Mouse (Mus musculus): ENCODE results near the gene Zscan2.

The Zscan2 gene

DNA sequence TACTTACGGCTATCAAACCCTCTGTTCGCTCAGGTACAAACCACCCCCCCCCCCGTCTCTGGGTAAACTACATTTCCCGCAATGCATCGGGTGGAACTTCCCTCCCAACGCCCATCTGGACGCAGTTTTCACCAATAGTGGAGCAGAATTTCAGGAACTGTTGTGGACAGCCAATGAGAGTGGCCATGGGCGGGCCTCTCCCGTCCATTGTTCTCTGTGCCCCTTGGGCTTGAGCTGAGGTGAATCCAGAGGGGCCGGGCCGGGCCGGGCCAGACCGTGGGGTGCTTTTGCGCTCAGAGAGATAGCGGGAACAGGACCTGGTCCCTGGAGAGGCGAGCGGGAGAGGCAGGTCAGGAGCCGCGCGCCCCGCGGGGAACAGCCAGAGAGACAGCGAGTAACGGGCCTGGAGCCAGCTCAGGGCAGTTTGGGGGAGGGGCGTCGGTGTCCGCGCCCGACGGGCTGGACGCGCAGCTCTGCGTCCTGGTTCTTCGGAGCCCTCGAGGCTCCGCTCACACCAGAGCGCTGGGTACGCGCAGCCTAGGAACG lies at the start of gene Zscan2:
Gene Zscan2, plus strand, starts transcription at position 192 of the 546 bp plus-strand sequence.
- DNase-seq (ENCODE audit: low read depth, low spot score): peak; percentile 98

DNA sequence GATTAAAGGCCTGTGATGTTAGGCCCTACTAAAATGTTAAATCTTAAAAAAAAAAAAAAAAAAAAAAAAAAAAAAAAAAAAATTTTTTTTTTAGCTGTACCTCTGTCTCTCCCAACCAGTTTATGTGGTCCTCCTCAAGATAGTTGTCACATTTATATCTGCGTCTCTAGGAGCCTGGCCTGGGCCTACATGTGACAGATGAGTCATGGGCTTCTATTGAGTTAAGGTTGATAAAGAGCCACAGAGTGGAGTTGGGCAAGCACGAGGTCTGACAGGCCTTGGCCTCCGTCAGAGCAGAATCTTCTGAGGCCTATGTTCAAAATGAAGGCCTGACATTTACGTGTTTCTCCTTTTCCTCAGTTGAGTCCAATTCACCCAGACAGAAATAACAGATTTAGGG lies 47.3 kb upstream of the Zscan2 start:
- no peak for DNase-seq (ENCODE audit: low read depth, low spot score)

DNA sequence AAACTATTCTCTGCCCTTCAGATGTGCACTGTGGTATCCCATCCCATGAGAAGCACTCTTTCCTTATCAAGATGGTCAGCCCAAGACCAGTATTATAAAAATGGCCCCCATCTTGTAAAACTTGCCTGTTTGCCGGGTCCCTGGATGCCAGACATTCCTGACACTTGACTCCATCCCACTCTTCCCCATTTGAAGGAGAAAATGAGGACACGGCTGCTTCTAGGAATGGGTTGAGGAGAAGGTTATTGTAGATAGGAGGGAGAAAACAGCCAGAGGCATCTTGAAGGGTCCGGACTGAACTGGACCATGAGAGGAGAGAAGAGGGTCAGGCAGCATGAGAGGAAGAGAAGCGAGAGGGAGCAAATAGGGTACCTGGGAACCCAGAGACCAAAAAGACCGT lies 44.1 kb upstream of the Zscan2 start:
- no peak for DNase-seq (ENCODE audit: low read depth, low spot score)

DNA sequence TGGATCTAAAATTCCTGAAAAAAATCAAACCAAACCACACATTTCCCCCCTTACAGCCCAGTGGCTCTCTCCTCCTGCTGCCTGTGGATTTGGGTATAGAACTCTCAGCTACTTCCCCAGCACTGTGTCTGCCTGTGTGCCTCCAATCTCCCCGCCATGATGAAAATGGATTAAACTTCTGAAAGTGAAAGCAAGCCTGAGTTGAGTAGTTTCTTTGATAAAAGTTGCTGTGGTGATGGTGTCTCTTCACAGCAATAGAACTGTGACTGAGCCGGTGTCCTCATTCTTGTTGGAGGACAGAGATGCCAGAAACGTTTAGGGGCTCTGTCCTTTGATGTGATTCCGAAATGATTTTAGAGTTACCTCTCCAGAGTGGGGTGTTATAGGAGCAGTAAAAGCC lies 39.9 kb upstream of the Zscan2 start:
- no peak for DNase-seq (ENCODE audit: low read depth, low spot score)

DNA sequence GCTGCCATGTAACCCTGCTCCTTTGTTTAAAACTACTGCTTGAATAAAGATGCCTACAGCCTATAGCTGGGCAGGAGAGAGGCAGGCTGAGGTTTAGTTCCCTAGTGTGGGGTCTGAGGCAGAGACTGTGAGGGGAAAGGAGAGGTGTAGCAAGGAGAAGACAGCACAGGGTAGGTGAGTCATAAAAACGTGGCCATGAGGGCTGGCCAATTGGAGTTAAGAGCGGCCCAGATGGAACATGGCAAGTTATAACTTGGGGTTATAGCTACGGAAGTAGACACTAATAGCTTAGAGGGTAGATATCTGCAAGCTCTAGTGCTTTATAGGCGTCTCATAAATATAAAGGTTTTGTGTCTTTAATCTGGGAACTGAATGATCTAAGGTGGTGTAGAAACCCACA lies 37.5 kb upstream of the Zscan2 start:
- no peak for DNase-seq (ENCODE audit: low read depth, low spot score)

DNA sequence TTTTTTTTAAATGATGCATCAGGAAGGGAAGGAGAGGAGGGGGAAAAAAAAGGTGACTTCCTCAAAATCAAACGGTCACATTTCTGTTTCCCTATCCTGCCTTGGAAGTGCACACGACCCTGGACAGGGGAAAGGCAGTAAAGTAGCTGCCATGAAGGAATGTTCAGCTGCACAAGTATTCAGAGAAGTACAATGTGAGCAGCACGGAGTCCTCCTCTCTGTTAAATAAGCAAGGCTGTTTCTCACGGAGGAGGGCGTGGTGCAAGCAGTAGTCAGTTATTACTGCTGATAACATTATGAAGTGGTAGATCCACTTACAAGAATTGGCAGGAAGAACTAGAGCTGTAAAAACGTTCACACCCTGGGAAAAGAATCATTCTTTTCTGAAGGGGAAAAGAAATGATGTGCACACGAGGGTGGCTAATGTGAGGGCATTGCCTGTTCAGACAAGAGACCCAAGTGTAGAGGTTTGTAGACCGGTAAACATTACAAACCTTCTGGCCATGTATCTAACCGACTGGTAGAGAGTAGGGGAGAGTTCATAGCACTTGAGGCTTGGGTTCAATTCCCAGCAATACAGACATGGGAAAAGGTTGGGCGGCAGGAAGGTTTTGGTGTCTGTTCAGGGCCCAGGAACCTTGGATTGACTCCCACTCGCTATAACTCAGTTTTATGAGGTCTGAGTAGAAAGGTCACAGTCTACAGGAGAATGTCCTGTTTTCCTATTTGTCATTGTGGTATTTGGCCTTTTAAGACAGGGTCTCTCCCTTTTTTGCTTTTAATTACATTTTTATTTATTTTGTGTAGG lies 36.6 kb upstream of the Zscan2 start:
- DNase-seq (ENCODE audit: low read depth, low spot score): no peak

DNA sequence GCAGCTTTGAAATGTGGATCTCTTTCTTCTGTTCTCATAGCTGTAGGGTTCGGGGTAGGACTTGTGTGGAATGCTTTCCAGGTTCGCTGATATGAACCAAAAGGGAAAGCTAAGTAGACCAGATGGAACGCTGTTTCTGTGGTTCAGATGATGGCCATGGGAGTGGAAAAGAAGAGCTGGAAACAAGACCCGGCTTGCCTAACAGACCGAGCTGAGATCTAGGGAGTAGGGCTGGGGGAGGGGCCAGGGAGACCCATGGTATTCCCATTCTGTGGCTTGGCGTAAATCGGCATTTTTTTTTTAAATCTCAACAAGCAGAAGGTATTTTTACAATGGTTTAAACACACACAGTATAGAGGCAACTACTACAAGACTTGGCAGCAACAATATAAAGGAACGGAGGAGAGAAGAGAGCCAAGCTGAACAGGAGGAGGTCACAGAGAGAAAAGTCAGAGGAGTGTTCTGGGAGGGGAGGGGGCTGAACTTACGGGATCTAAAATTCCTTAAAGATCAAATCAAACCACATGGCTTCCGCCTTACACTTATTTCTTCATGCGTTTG lies 34.8 kb upstream of the Zscan2 start, which contains the start of gene Iqgap1:
Gene Iqgap1, minus strand, starts transcription at position 132 of the 561 bp plus-strand sequence.
- DNase-seq (ENCODE audit: low read depth, low spot score): no peak

DNA sequence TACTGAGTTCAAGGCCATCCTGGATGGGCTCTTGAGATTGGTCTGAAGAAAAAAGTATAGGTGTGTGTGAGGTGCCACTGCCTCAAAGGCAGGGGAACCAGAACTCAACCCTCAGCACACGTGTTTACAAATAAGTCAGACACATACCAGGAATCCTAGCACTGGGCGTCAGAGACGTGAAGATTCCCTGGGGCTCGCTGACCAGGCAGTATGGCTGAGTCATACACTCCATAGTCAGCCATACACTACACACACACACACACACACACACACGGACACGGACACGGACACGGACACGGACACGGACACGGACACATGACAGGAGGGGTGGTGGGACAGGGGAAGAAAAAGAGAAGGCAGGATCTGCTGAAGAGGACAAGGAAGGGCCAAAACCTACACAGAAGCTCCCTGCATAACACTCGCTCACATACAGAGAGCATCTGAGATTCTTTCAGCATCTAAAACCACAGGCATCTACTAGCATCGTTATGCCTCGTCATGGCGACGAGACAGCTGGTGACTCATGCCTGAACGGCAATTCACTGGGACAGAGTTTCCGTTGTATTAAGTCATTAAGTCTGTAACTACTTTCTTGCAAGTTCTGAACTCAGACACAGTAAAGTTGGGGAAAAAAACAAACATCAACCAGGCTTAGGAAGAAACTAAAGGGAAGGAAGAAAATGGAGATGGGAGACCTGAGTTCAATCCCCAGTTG lies 32.4 kb upstream of the Zscan2 start:
- peak; percentile 50 for DNase-seq (ENCODE audit: low read depth, low spot score)

DNA sequence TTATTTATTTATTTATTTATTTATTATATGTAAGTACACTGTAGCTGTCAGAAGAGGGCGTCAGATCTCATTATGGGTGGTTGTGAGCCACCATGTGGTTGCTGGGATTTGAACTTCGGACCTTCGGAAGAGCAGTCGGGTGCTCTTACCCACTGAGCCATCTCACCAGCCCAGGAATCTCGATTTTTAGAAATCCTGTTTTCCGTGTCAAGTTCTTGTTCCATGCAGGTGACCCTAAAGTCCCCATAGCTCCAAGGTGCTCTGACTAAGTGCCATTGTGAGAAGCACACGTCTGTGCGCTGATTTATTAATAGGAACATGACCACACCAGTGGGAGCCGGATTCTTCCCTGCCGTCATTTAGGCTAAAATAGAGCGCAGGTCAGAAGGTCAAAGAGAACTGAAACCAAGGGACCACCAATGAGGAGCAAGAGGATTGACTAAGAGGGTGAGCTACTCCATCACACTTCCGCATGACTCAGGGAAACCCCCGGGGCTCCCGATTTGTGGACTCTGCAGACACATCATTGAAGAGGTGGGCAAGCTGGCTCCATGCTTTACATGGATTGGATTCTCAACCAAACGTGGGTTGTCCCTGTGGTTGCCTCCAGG lies 30.4 kb upstream of the Zscan2 start:
- DNase-seq (ENCODE audit: low read depth, low spot score): peak; percentile 22

DNA sequence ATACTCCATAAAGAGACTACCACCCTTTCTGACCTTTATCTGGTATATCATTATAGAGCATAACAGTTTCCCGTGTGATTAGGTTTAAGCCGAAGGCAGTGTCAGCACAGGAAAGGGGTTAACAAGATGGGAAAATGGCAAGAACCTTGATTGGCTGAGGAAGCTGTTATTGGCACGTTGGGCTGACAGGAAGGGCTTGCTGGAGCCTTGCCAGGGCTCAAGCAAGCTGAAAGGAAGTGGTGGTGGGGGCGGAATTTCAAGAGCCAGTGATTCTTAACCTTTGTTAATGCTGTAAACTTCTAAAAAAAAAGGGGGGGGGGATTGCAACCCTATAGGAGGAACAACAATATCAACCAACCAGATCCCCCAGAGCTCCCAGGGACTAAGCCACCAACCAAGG lies 28.5 kb upstream of the Zscan2 start:
- no peak for DNase-seq (ENCODE audit: low read depth, low spot score)

DNA sequence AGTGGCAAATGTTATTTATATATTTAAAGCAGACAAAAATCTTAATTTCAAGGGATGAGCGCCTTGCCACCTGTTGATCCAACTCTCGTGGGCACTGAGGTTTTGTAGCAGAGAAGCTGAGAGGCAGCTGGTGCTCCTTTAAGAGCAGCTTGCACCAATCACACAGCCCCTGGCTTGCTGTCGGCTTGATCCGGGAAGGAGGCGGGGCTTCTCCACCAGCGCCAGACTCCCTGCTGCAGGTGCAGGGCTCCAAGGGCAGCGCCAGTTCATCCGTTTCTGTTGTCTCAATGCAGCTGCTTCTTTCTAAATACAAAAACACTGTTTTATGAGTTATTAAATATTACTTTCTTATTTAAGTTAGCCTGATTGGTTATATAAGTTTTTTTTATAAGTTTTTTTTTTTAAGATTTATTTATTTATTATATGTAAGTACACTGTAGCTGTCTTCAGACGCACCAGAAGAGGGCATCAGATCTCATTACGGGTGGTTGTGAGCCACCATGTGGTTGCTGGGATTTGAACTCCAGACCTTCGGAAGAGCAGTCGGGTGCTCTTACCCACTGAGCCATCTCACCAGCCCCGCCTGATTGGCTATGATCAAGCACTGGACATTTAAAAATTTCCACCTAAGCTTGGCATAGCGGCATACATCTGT lies 27.6 kb upstream of the Zscan2 start:
- DNase-seq (ENCODE audit: low read depth, low spot score): peak; percentile 65

DNA sequence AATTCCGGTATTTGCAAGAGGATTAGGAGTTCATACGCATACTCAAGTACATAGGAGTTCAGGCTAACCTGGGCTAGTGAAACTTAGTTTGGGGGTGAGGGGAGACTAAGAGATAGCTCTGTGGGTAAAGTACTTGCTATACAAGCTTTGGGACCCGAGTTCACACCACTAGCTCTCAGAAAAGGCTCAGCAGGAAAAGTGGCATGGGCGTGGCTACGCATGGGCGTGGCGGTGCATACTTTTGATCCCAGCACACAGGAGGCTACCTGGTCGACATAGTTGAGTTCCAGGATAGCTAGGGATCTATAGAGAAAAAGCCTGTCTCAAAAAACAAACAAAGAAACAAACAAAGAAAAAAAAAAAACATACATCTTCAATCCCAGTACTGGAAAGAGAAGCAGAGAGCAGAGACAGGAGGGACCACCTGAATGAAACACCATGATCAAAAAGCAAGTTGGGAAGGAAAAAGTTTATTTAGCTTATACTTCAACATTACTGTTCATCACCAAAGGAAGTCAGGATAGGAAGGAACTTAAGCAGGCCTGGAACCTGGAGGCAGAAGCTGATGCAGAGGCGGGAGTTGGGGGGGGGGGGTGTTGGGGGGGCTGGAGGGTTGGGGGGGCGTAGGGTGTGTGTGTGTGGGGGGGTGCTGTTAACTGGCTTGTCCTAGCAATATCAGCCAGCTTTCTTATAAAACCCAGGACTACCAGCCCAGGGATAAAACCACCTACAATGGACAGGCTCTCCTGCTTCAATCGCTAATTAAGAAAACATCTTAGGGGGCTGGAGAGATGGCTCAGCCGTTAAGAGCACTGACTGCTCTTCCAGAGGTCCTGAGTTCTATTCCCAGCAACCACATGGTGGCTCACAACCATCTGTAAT lies 26.8 kb upstream of the Zscan2 start:
- no peak for DNase-seq (ENCODE audit: low read depth, low spot score)

DNA sequence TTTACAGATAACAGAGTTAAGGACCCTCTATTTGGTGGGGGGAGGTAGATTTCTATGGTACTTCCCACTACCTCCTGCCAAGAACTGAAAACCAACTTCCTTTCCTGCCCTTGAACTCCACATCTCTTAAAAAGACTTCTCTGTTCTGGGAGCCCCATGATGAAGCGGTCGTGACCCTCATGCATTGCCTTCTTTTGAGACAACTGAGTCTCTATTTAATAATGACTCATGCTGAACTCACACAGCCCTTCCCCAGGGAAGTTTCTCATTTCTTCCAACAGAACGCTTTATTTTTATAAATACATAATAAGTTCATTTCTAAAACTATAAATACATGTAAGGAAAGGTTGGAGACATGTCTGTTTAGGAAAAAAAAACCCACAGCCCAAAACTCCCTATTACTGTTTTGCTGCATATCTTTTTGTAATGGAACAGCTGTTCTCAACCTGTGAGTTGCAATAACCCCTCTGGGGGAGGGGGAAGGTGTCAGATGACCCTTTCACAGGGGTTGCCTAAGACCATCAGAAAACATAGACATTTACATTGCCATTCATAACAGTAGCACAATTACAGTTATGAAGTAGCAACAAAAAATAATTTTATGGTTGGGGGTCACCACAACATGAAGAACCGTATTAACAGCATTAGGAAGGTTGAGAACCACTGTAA lies 24.6 kb upstream of the Zscan2 start:
- no peak for DNase-seq (ENCODE audit: low read depth, low spot score)

DNA sequence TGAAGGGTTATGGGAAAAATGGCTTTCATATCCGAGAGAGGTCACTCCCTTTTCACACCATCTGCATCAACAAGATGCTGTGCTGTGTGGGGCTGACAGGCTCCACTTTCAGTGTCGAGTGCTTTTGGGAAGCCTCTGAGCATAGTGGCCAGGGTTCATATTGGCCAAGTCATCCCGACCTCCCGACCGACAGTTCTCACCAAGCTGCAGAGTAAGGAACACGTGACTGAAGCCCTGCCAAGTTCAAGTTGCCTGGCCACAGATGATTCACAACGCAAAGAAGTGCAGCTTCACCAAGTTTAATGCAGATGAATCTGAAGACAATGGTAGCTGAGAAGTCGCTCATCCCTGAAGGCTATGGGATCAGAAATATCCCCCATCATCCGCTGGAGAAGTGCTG lies 23.0 kb upstream of the Zscan2 start:
- DNase-seq (ENCODE audit: low read depth, low spot score): no peak

DNA sequence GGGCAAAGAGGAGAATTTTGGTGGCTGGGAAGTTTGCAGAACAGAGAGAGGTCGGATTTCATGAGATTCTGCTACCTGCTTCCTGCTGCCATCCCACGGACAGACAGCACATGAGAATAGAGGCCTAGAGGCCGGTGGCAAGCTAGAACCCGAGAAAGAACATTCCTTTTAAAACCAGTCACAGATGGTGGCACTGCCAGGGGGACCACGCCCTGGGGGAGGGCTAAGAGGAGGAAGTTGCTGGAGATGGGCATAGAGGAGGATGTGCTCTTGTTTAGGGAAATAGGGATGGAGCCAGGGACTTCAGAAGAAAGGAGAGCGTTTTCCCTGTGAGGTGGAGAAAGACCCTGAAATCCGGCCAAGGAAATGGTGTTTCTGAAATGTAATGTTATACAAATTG lies 22.5 kb upstream of the Zscan2 start:
- DNase-seq (ENCODE audit: low read depth, low spot score): no peak

DNA sequence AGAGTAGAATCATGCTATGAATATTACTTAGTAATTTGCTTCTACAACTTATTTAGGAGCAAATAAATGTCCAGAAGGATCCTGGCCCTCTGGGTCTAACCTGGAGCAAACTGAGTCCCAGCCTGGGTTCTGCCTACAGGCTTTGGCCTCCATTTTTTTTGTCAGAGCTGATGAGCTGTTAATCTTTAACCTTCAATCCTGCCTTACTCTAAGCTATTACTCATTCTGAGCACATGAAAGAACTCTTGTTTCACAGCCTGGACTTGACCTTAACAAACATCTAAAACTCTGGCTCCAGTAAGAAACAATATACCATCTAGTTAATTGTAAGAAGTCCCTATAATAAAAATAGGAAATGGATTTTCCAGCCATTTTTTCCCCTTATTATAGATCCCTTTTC lies 21.0 kb upstream of the Zscan2 start:
- DNase-seq (ENCODE audit: low read depth, low spot score): no peak

DNA sequence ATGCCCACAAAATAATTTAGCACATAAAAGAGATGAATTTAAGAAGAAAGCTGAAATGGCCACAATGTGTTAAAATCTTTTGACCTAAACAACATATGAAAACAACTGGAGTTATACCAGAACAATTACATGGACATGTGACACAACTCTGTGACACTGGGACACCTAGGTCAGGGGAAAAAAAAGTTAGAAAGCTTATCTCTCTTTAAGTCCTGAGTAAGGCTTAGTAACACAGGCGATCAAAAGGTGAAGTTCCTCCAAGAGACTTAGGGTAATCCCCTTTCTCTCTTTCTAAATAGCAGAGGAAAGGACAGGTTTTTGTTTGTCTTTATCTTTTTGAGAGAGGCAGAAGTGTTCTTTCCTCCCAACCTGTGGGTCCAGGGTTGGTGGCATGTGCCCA lies 20.5 kb upstream of the Zscan2 start:
- DNase-seq (ENCODE audit: low read depth, low spot score): no peak

DNA sequence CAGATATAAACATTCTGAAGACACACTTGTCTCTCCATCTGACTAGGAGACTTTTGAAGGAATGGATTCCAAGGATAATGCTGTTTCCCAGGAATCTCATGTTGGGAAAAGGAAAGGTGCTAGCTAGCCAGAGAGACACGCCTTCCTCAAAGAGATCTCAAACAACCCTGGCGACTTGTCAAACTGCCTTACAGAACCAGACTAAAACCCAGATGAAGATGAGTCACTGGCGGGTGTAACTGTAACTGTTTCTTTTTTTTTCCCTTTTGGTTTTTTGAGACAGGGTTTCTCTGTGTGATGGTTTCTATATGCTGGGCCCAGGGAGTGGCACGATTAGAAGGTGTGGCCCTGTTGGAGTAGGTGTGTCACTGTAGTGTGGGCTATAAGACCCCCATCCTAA lies 19.8 kb upstream of the Zscan2 start:
- peak; percentile 79 for DNase-seq (ENCODE audit: low read depth, low spot score)

DNA sequence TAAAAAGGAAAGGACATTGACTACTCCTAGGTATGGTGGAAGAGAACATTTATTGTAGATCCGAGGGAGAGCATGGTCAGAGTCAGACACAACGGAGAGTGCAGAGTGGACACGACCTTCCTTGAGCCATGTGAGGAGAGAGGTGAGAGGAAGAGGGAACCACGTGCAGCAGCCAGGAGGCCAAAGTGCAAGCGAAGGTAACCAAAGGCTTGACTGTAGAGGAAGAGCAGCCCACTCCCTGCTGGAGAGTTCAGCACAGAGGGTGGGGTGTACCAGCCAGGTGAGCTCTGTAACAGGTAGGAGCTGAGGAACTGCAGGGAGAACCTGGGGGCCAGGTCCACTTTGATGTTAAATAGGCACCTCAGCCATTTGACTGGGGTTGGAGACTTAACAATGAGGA lies 18.6 kb upstream of the Zscan2 start:
- no peak for DNase-seq (ENCODE audit: low read depth, low spot score)

DNA sequence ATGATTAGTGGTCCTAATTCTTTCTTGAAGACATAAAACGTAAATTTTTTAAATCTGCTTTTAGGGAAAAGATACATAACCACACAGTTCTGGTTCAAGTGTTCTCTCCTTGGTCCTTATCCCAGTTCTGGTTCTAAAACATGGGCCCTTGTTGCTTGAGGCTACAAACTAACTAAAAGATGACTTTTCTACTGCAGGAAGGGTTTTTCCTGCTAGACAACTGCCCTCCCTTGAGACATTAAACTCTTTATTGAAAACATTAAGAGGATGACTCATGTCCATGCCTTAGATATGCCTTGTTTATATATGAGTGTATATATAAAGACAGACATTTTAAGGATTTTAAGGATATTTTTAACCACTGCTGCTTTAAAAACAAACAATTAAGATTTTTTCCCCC lies 17.5 kb upstream of the Zscan2 start:
- no peak for DNase-seq (ENCODE audit: low read depth, low spot score)

Data from brain, adult 2 months (tissue).